30 mouse cellular contexts compared by ENCODE assay signal in the genomic region with DNA sequence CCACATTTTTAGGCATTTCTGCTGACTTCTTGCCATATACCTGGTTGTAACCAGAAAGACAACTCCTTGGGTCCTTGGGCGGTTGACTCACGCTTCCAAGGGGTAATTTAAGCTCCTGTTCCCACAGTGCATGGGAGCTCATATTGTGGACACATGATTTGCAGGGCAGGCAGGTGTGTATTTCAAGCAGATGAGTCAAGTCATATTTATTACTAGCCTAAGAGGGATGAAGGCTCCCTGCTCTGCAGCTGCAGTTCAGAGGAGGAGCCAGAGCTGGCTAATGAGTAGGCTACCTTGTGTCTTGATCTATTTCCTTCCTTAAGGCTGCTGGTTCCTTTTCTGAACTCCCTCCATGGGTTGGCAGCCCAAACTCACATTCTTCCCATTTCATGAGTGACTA.
DNase-seq lines count a peak whose midpoint lies in the region; ATAC-seq and TF ChIP-seq lines count a peak whose summit lies in the region.
"Had no signal": no experiment of that assay in that cellular context is flagged by ENCODE, and none has a peak within 500 bp of the region (broad histone marks: within the 10 kb centered on the region; RNA-seq: fewer than 3 reads in every experiment).

No protein-coding gene starts in this region.

- TF ChIP-seq CTCF in gastrocnemius, adult 2 months (IDR thresholded peaks at IDR 0.05): no peak
- TF ChIP-seq CTCF in thymus, adult 2 months (IDR thresholded peaks at IDR 0.05; ENCODE audit: borderline replicate concordance, control insufficient read depth, extremely low read depth, insufficient read depth, low read length, poor library complexity): no peak

- H3K36me3 ChIP-seq in intestine, embryonic 15.5 days: no peaks in the 10 kb centered on the region
- no peaks in the 10 kb centered on the region for H3K36me3 ChIP-seq in thymus, adult 2 months (ENCODE audit: control insufficient read depth, insufficient read depth, low read length)
- no peaks in the 10 kb centered on the region for H3K36me3 ChIP-seq in hindbrain, embryonic 14.5 days (replicated peaks; ENCODE audit: control insufficient read depth, insufficient read depth)
- H3K36me3 ChIP-seq: heart, embryonic 12.5 days; hindbrain, embryonic 15.5 days; lung, embryonic 15.5 days; midbrain, embryonic 12.5 days; neural tube, embryonic 13.5 days had no signal

- H3K27me3 ChIP-seq in intestine, embryonic 15.5 days (replicated peaks): no peaks in the 10 kb centered on the region
- H3K27me3 ChIP-seq in thymus, adult 2 months (ENCODE audit: control insufficient read depth, insufficient read depth, low read length): no peaks in the 10 kb centered on the region
- no peaks in the 10 kb centered on the region for H3K27me3 ChIP-seq in hindbrain, embryonic 14.5 days (ENCODE audit: control insufficient read depth, insufficient read depth, low read length)
- H3K27me3 ChIP-seq: embryonic facial prominence, embryonic 13.5 days; heart, embryonic 12.5 days; hindbrain, embryonic 15.5 days; limb, embryonic 12.5 days; lung, embryonic 15.5 days; megakaryocyte, embryonic 14.5 days; midbrain, embryonic 12.5 days; neural tube, embryonic 13.5 days had no signal

- no peak overlapping the region for H3K4me2 ChIP-seq in intestine, embryonic 15.5 days (replicated peaks)
- H3K4me2 ChIP-seq in hindbrain, embryonic 14.5 days (replicated peaks): no peak overlapping the region
- H3K4me2 ChIP-seq: embryonic facial prominence, embryonic 13.5 days; forebrain, embryonic 13.5 days; heart, embryonic 12.5 days; hindbrain, embryonic 15.5 days; limb, embryonic 12.5 days; liver, embryonic 11.5 days; lung, embryonic 15.5 days; midbrain, embryonic 12.5 days; neural tube, embryonic 13.5 days had no signal

- no peaks in the 10 kb centered on the region for H3K9me3 ChIP-seq in intestine, embryonic 15.5 days
- no peaks in the 10 kb centered on the region for H3K9me3 ChIP-seq in hindbrain, embryonic 14.5 days (ENCODE audit: control insufficient read depth, low read length)
- H3K9me3 ChIP-seq: embryonic facial prominence, embryonic 13.5 days; forebrain, embryonic 13.5 days; heart, embryonic 12.5 days; hindbrain, embryonic 15.5 days; limb, embryonic 12.5 days; lung, embryonic 15.5 days; megakaryocyte, embryonic 14.5 days; midbrain, embryonic 12.5 days; neural tube, embryonic 13.5 days had no signal

- ATAC-seq in intestine, embryonic 15.5 days: peak; percentile 29; the same call in 1 of the 2 replicates
- no peak for ATAC-seq in hindbrain, embryonic 14.5 days (ENCODE audit: low FRiP score)
- ATAC-seq: activated CD4-positive, CD25-positive, alpha-beta regulatory T cell, adult 4 months; forebrain, embryonic 13.5 days; inflammation-experienced regulatory T-cells, adult 6 months had no signal

- no peak overlapping the region for H3K9ac ChIP-seq in intestine, embryonic 15.5 days
- H3K9ac ChIP-seq in hindbrain, embryonic 14.5 days: no peak overlapping the region
- H3K9ac ChIP-seq: embryonic facial prominence, embryonic 13.5 days; forebrain, embryonic 13.5 days; heart, embryonic 12.5 days; hindbrain, embryonic 15.5 days; limb, embryonic 12.5 days; lung, embryonic 15.5 days; midbrain, embryonic 12.5 days; neural tube, embryonic 13.5 days had no signal

- H3K4me3 ChIP-seq in gastrocnemius, adult 2 months: no peak overlapping the region
- H3K4me3 ChIP-seq in intestine, embryonic 15.5 days (replicated peaks): no peak overlapping the region
- H3K4me3 ChIP-seq in thymus, adult 2 months (ENCODE audit: control insufficient read depth, insufficient read depth, low read length): no peak overlapping the region
- H3K4me3 ChIP-seq in hindbrain, embryonic 14.5 days (replicated peaks; ENCODE audit: low read length): no peak overlapping the region
- H3K4me3 ChIP-seq: embryonic facial prominence, embryonic 13.5 days; erythroblast, embryonic 14.5 days; forebrain, embryonic 13.5 days; heart, adult 2 months; heart, embryonic 12.5 days; hindbrain, embryonic 15.5 days; left cerebral cortex, adult 2 months; limb, embryonic 12.5 days; lung, embryonic 15.5 days; megakaryocyte, embryonic 14.5 days; midbrain, embryonic 12.5 days; neural tube, embryonic 13.5 days had no signal

- WGBS in intestine, embryonic 15.5 days: 71% methylated on average over 2 of the region's 2 CpGs
- WGBS in thymus, adult 2 months: 92% methylated on average over 2 of the region's 2 CpGs
- 93% methylated on average over 2 of the region's 2 CpGs for WGBS in hindbrain, embryonic 14.5 days

- intact Hi-C loops in gastrocnemius, adult 2 months (cut with DNase I): loop anchor here (5.0 kb wide), 2 partner anchors 64 to 84 kb away; partner anchors contain the start of gene Ptpn14

- no peak for TF ChIP-seq POLR2A in thymus, adult 2 months (IDR thresholded peaks at IDR 0.05; ENCODE audit: control insufficient read depth, extremely low read depth, insufficient read depth, low read length, poor library complexity)

- H3K27ac ChIP-seq in gastrocnemius, adult 2 months: peak overlapping the region; percentile 81
- no peak overlapping the region for H3K27ac ChIP-seq in intestine, embryonic 15.5 days
- H3K27ac ChIP-seq in thymus, adult 2 months (ENCODE audit: control insufficient read depth, insufficient read depth, low read length): no peak overlapping the region
- no peak overlapping the region for H3K27ac ChIP-seq in hindbrain, embryonic 14.5 days
- H3K27ac ChIP-seq: embryonic facial prominence, embryonic 13.5 days; forebrain, embryonic 13.5 days; heart, adult 2 months; hindbrain, embryonic 15.5 days; left cerebral cortex, adult 2 months; limb, embryonic 12.5 days; lung, embryonic 15.5 days; midbrain, embryonic 12.5 days; neural tube, embryonic 13.5 days had no signal

- H3K4me1 ChIP-seq in intestine, embryonic 15.5 days (replicated peaks): peaks cover 9% of the 10 kb centered on the region; the same call in 1 of the 2 replicates
- peaks cover 51% of the 10 kb centered on the region for H3K4me1 ChIP-seq in thymus, adult 2 months (replicated peaks; ENCODE audit: control insufficient read depth, insufficient read depth, low read length)
- no peaks in the 10 kb centered on the region for H3K4me1 ChIP-seq in hindbrain, embryonic 14.5 days (replicated peaks; ENCODE audit: control insufficient read depth, insufficient read depth, low read length)
- H3K4me1 ChIP-seq: forebrain, embryonic 13.5 days; hindbrain, embryonic 15.5 days; limb, embryonic 12.5 days; midbrain, embryonic 12.5 days; neural tube, embryonic 13.5 days had no signal

- peak; percentile 49 for DNase-seq in gastrocnemius, adult 2 months
- DNase-seq in gastrocnemius, postnatal 4 days (ENCODE audit: low spot score in 2 of 2): no peak
- DNase-seq in NIH3T3 (ENCODE audit: low read depth): peak; percentile 67
- peak; percentile 72 for DNase-seq in skeletal muscle tissue, adult 2 months (ENCODE audit: low read depth, low spot score)
- DNase-seq in thymus, adult 2 months: no peak
- no peak for DNase-seq in hindbrain, embryonic 14.5 days (ENCODE audit: low spot score)
- DNase-seq in kidney, postnatal 10 days: no peak
- DNase-seq: adrenal gland, postnatal 10 days; cerebellum, adult 11 months; cerebellum, adult 9-10 months; cerebellum, postnatal 36 days; heart, adult 2 months; kidney, postnatal 25 days; lung, postnatal 4 days; thymus, postnatal 25 days had no signal

Comparison
In these comparisons a context has a peak if more than half of its experiments do, and no peak if none do; other contexts are left out.
1. DNase-seq: peak in gastrocnemius, adult 2 months (single experiment), NIH3T3 (single experiment) and skeletal muscle tissue, adult 2 months (single experiment); none in gastrocnemius, postnatal 4 days (0 of 2), thymus, adult 2 months (single experiment), hindbrain, embryonic 14.5 days (single experiment) and kidney, postnatal 10 days (single experiment).